Mouse (Mus musculus): ENCODE data around the gene Khk.

- TF ChIP-seq POLR2A (IDR thresholded peaks at IDR 0.05; ENCODE audit: low read depth, low read length) (no peak), CTCF (IDR thresholded peaks at IDR 0.05; ENCODE audit: extremely low read depth, insufficient read length, insufficient replicate concordance, low read depth, low read length) (no peak)
Measured at GRCm38 (mm10) chr5:30909300-30909659, 12.0 kb upstream of the Khk start.
